Mouse (Mus musculus): ENCODE measurements at regions not wholly inside any gene's neighbourhood (a gene's known extent, or its start where the extent isn't known, plus 50 kb on each side); places are given as distances from the start of the nearest gene placed in this dataset.

- 89% methylated on average over 8 of the region's 8 CpGs for WGBS
These were observed 89.1 kb upstream of the Mast4 start for GRCm38 (mm10) chr13:103423417-103423816.

GRCm38 (mm10) chr13:103422997-103423396 is 88.7 kb upstream of the Mast4 start:
- no peaks in the 10 kb centered on the region for H3K27me3 ChIP-seq (ENCODE audit: poor library complexity, severe bottlenecking)
- H3K9me3 ChIP-seq: no peaks in the 10 kb centered on the region
- no peak for DNase-seq (ENCODE audit: extremely low spot score, low spot score)
- H3K4me1 ChIP-seq: no peaks in the 10 kb centered on the region
- H3K4me3 ChIP-seq: no peak overlapping the region
- 92% methylated on average over 8 of the region's 8 CpGs for WGBS
- H3K27ac ChIP-seq: no peak overlapping the region
- H3K36me3 ChIP-seq (replicated peaks): no peaks in the 10 kb centered on the region

More at GRCm38 (mm10) chr13:103423417-103423816, 89.1 kb upstream of the Mast4 start:
- H3K27me3 ChIP-seq (ENCODE audit: poor library complexity, severe bottlenecking): no peaks in the 10 kb centered on the region
- H3K4me3 ChIP-seq: no peak overlapping the region
- no peak for DNase-seq (ENCODE audit: extremely low spot score, low spot score)
- H3K27ac ChIP-seq: no peak overlapping the region
- no peaks in the 10 kb centered on the region for H3K4me1 ChIP-seq
- H3K9me3 ChIP-seq: no peaks in the 10 kb centered on the region
- no peaks in the 10 kb centered on the region for H3K36me3 ChIP-seq (replicated peaks)

GRCm38 (mm10) chr13:103419146-103419545 is 84.8 kb upstream of the Mast4 start:
- no peak overlapping the region for H3K4me3 ChIP-seq
- H3K4me1 ChIP-seq: no peaks in the 10 kb centered on the region
- no peaks in the 10 kb centered on the region for H3K36me3 ChIP-seq (replicated peaks)
- H3K27ac ChIP-seq: no peak overlapping the region
- no peaks in the 10 kb centered on the region for H3K27me3 ChIP-seq (ENCODE audit: poor library complexity, severe bottlenecking)
- WGBS: 94% methylated on average over 3 of the region's 3 CpGs
- no peaks in the 10 kb centered on the region for H3K9me3 ChIP-seq
- DNase-seq (ENCODE audit: extremely low spot score, low spot score): no peak

GRCm38 (mm10) chr13:103417256-103417655 is 83.0 kb upstream of the Mast4 start:
- Histone ChIP-seq H3K27ac (no peak overlapping the region), H3K9me3 (no peaks in the 10 kb centered on the region), H3K27me3 (ENCODE audit: poor library complexity, severe bottlenecking) (no peaks in the 10 kb centered on the region), H3K36me3 (replicated peaks) (no peaks in the 10 kb centered on the region), H3K4me1 (no peaks in the 10 kb centered on the region), H3K4me3 (no peak overlapping the region)
- WGBS: 91% methylated on average over 5 of the region's 5 CpGs
- no peak for DNase-seq (ENCODE audit: extremely low spot score, low spot score)

GRCm38 (mm10) chr13:103415335-103415734 is 81.0 kb upstream of the Mast4 start:
- H3K27me3 ChIP-seq (ENCODE audit: poor library complexity, severe bottlenecking): no peaks in the 10 kb centered on the region
- no peaks in the 10 kb centered on the region for H3K36me3 ChIP-seq (replicated peaks)
- no peaks in the 10 kb centered on the region for H3K9me3 ChIP-seq
- no peaks in the 10 kb centered on the region for H3K4me1 ChIP-seq
- no peak for DNase-seq (ENCODE audit: extremely low spot score, low spot score)
- H3K4me3 ChIP-seq: no peak overlapping the region
- H3K27ac ChIP-seq: no peak overlapping the region
- WGBS: 81% methylated on average over 4 of the region's 4 CpGs

GRCm38 (mm10) chr13:103412566-103412965 is 78.3 kb upstream of the Mast4 start:
- no peak for DNase-seq (ENCODE audit: extremely low spot score, low spot score)
- Histone ChIP-seq H3K27me3 (ENCODE audit: poor library complexity, severe bottlenecking) (no peaks in the 10 kb centered on the region), H3K4me3 (no peak overlapping the region), H3K9me3 (no peaks in the 10 kb centered on the region), H3K4me1 (no peaks in the 10 kb centered on the region), H3K27ac (no peak overlapping the region), H3K36me3 (replicated peaks) (no peaks in the 10 kb centered on the region)
- WGBS: 93% methylated on average over 2 of the region's 2 CpGs

- Histone ChIP-seq H3K36me3 (replicated peaks) (no peaks in the 10 kb centered on the region), H3K4me3 (no peak overlapping the region), H3K4me1 (no peaks in the 10 kb centered on the region), H3K27ac (no peak overlapping the region), H3K27me3 (ENCODE audit: poor library complexity, severe bottlenecking) (no peaks in the 10 kb centered on the region), H3K9me3 (no peaks in the 10 kb centered on the region)
- 90% methylated on average over 7 of the region's 7 CpGs for WGBS
- DNase-seq (ENCODE audit: extremely low spot score, low spot score): no peak
These were observed 75.0 kb upstream of the Mast4 start for GRCm38 (mm10) chr13:103409286-103409685.

GRCm38 (mm10) chr13:103396526-103397020 is 62.3 kb upstream of the Mast4 start:
- DNase-seq (ENCODE audit: extremely low spot score, low spot score): no peak

GRCm38 (mm10) chr13:103396099-103396498 is 61.8 kb upstream of the Mast4 start:
- no peaks in the 10 kb centered on the region for H3K36me3 ChIP-seq (replicated peaks)
- H3K27ac ChIP-seq: no peak overlapping the region
- no peak overlapping the region for H3K4me3 ChIP-seq
- no peaks in the 10 kb centered on the region for H3K27me3 ChIP-seq (ENCODE audit: poor library complexity, severe bottlenecking)
- WGBS: 89% methylated on average over 9 of the region's 9 CpGs
- H3K4me1 ChIP-seq: no peaks in the 10 kb centered on the region; the same call in 1 of the 2 replicates
- no peak for DNase-seq (ENCODE audit: extremely low spot score, low spot score)
- H3K9me3 ChIP-seq: no peaks in the 10 kb centered on the region

More at GRCm38 (mm10) chr13:103396526-103397020, 62.3 kb upstream of the Mast4 start:
- H3K9me3 ChIP-seq: no peaks in the 10 kb centered on the region
- no peaks in the 10 kb centered on the region; the same call in 1 of the 2 replicates for H3K4me1 ChIP-seq
- no peaks in the 10 kb centered on the region for H3K36me3 ChIP-seq (replicated peaks)
- no peak overlapping the region for H3K4me3 ChIP-seq
- 92% methylated on average over 2 of the region's 2 CpGs for WGBS
- no peak overlapping the region for H3K27ac ChIP-seq
- no peaks in the 10 kb centered on the region for H3K27me3 ChIP-seq (ENCODE audit: poor library complexity, severe bottlenecking)

GRCm38 (mm10) chr13:103392581-103392980 is 58.3 kb upstream of the Mast4 start:
- no peak for DNase-seq (ENCODE audit: extremely low spot score, low spot score)
- Histone ChIP-seq H3K27ac (no peak overlapping the region), H3K9me3 (no peaks in the 10 kb centered on the region), H3K27me3 (ENCODE audit: poor library complexity, severe bottlenecking) (no peaks in the 10 kb centered on the region), H3K4me3 (no peak overlapping the region), H3K4me1 (no peaks in the 10 kb centered on the region; the same call in 1 of the 2 replicates), H3K36me3 (replicated peaks) (no peaks in the 10 kb centered on the region)
- WGBS: 81% methylated on average over 3 of the region's 3 CpGs

- Histone ChIP-seq H3K4me3 (no peak overlapping the region), H3K36me3 (replicated peaks) (no peaks in the 10 kb centered on the region), H3K27ac (no peak overlapping the region), H3K4me1 (no peaks in the 10 kb centered on the region; the same call in 1 of the 2 replicates), H3K9me3 (no peaks in the 10 kb centered on the region), H3K27me3 (ENCODE audit: poor library complexity, severe bottlenecking) (no peaks in the 10 kb centered on the region)
- WGBS: 92% methylated on average over 4 of the region's 4 CpGs
- DNase-seq (ENCODE audit: extremely low spot score, low spot score): no peak
These were observed 57.1 kb upstream of the Mast4 start for GRCm38 (mm10) chr13:103391396-103391795.

- Histone ChIP-seq H3K4me1 (no peaks in the 10 kb centered on the region; the same call in 1 of the 2 replicates), H3K9me3 (no peaks in the 10 kb centered on the region), H3K27ac (no peak overlapping the region), H3K36me3 (replicated peaks) (no peaks in the 10 kb centered on the region), H3K4me3 (no peak overlapping the region), H3K27me3 (ENCODE audit: poor library complexity, severe bottlenecking) (no peaks in the 10 kb centered on the region)
- 91% methylated on average over 3 of the region's 3 CpGs for WGBS
- no peak for DNase-seq (ENCODE audit: extremely low spot score, low spot score)
These were observed 56.7 kb upstream of the Mast4 start for GRCm38 (mm10) chr13:103390991-103391390.

GRCm38 (mm10) chr13:103386948-103387347 is 52.7 kb upstream of the Mast4 start:
- H3K4me3 ChIP-seq: no peak overlapping the region
- no peak for DNase-seq (ENCODE audit: extremely low spot score, low spot score)
- H3K36me3 ChIP-seq (replicated peaks): no peaks in the 10 kb centered on the region
- 91% methylated on average over 5 of the region's 5 CpGs for WGBS
- no peaks in the 10 kb centered on the region for H3K27me3 ChIP-seq (ENCODE audit: poor library complexity, severe bottlenecking)
- H3K27ac ChIP-seq: no peak overlapping the region
- H3K4me1 ChIP-seq: no peaks in the 10 kb centered on the region
- H3K9me3 ChIP-seq: no peaks in the 10 kb centered on the region
